Mouse (Mus musculus) forebrain, embryonic 13.5 days (tissue): ENCODE results near the gene Cd59a. TPM values are rescaled to one million over a fixed set of nuclear protein-coding genes. Genes with fewer than 3 reads are reported as not detected.
"Not testable (repeated sequence)": the region's sequence is repeated elsewhere in the genome, so short reads cannot be mapped to it uniquely, and the experiment has no call there.

Experiments
- ATAC-seq: fragments of 200-750 bp; cut with Nextera tagmentation; 2 replicates; pipeline ENCODE4 v1.8.0; 2017
- H3K27ac ChIP-seq: fragments of 300-500 bp; sonication (generic); 2 replicates; pipeline ENCODE4 v1.5.1; 2015; ENCODE audit warnings: inconsistent platforms, mild to moderate bottlenecking, moderate library complexity
- H3K27me3 ChIP-seq: fragments of 300-500 bp; sonication (generic); 2 replicates; pipeline ENCODE4 v1.6.1; 2015; ENCODE audit warnings: mild to moderate bottlenecking, inconsistent platforms
- H3K36me3 ChIP-seq: fragments of 300-500 bp; sonication (generic); 2 replicates; pipeline ENCODE4 v1.6.1; 2015; ENCODE audit warnings: mild to moderate bottlenecking, inconsistent platforms; ENCODE audit not compliant: poor library complexity, severe bottlenecking
- H3K4me1 ChIP-seq: fragments of 300-500 bp; sonication (generic); 2 replicates; pipeline ENCODE4 v1.6.1; 2015; ENCODE audit warnings: inconsistent platforms
- H3K4me2 ChIP-seq: fragments of 300-500 bp; sonication (generic); 2 replicates; pipeline ENCODE4 v1.6.1; 2015; ENCODE audit warnings: inconsistent platforms, mild to moderate bottlenecking, moderate library complexity
- H3K4me3 ChIP-seq: fragments of 300-500 bp; sonication (generic); 2 replicates; pipeline ENCODE4 v1.5.1; 2015; ENCODE audit warnings: mild to moderate bottlenecking, inconsistent platforms
- H3K9ac ChIP-seq: fragments of 300-500 bp; sonication (generic); 2 replicates; pipeline ENCODE4 v1.6.1; 2015; ENCODE audit warnings: mild to moderate bottlenecking, inconsistent platforms
- H3K9me3 ChIP-seq: fragments of 300-500 bp; sonication (generic); replicated peaks from 2 replicates; pipeline ENCODE4 v1.6.1; 2016; ENCODE audit warnings: inconsistent platforms
- WGBS: fragments of 180-500 bp; shearing (Covaris S2); methylation state at CpG from one replicate; pipeline ENCODE4 v1.1.7; 2015; 5-methylcytosine and 5-hydroxymethylcytosine counted together
- polyA plus RNA-seq: library from polyadenylated mRNA; unstranded; fragments of >200 nt; fragmentation: Nextera tagmentation; extraction: Ambion mirVana; gene quantifications from 2 replicates; pipeline ENCODE4 v1.2.1, GENCODE M21; 2015

Gene Cd59a
- polyA plus RNA-seq, 1 experiment from 2014 or later = 7.9 TPM

DNA sequence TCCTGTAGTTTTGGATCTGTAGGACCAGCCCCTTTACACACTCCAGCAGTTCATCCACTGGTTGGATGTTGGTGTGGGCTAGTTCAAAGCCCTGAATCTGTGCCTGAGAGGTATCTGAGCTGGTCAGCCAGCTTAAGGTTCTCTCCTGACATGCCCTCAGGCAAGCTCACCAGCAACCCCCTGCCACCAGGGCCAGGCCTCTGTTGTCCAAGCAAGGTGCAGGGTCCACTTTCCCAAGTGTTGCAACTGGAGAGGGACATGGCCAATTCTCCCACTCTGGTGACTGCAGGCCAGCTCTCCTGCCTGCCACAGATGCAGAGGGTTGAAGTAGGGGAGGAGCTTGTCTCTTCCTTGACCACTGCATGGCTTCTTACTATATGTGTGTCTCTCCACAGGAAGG, 11.6 kb upstream of the Cd59a start:
- not testable (repeated sequence) for H3K36me3 ChIP-seq, H3K4me3 ChIP-seq, H3K4me2 ChIP-seq, H3K9me3 ChIP-seq, H3K27me3 ChIP-seq, H3K4me1 ChIP-seq, ATAC-seq, H3K27ac ChIP-seq, H3K9ac ChIP-seq

DNA sequence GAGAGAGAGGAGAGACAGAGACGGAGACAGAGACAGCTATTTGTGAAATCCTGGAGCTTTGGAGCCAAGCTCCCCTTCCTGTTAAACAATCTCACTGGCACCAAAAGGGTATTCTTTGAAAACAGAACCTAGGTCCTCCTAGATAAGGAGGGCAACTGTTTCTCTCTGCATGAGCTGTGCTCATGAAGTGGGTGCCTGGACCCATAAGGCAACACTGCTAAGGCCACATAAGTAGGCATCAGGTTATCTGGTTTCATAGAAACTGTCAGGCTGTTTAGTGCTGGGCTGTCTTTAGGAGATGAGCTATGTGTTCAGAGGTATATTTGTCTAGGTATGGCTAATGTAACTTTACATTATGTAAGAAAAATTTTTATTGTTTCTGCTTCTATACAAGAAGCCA, 8.0 kb upstream of the Cd59a start:
- not testable (repeated sequence) for H3K4me3 ChIP-seq, H3K36me3 ChIP-seq, ATAC-seq, H3K9ac ChIP-seq, H3K9me3 ChIP-seq, H3K27ac ChIP-seq, H3K4me2 ChIP-seq, H3K27me3 ChIP-seq, H3K4me1 ChIP-seq
- WGBS = 100% methylated on average over 1 of the region's 1 CpGs

DNA sequence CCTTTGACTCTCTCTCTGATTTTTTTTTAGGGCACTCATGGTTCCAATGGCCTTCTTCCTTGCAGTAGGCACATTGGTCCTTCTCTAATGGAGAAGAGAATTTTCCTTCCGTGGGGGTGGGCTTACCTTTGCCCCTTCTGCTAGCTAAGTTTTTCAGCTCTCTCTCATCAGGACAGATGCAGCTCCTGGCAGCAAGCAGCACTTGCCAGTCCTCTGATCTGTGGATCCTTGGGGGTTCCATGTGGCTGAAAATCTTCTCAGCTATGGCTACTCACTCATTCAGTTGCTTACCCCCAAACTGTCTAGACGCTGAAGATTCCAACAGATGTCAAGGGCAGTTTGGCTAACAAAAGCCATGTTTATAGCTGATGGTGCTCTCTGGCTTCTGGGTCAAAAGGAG, 2.3 kb upstream of the Cd59a start:
- Histone ChIP-seq H3K36me3 (no peaks in the 10 kb centered on the region), H3K4me3 (no peak overlapping the region), H3K27me3 (no peaks in the 10 kb centered on the region), H3K27ac (no peak overlapping the region), H3K9me3 (no peaks in the 10 kb centered on the region), H3K4me1 (peaks cover 8% of the 10 kb centered on the region), H3K9ac (no peak overlapping the region), H3K4me2 (no peak overlapping the region)
- WGBS = 90% methylated on average over 2 of the region's 2 CpGs
- no peak for ATAC-seq

DNA sequence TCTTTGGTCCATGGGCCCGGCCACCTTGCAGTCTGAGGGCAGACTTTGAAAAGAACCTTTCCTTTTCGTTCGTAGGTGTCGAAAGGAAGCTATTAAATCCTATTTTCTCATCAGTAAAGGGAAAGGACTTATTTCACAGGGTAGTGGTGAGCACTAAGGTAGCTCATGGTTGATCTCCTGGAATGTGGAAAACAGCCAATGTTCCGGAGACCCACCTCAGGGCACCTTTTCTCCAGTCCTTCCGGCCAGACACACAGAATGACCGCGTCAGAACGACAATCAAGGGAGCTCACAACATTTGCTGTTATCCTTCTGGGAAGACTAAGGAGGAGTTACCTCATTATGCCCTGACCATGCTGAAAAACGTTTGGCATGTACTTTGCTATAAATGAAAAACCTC, 655 bp downstream of the Cd59a start:
- H3K27ac ChIP-seq = no peak overlapping the region
- peak overlapping the region; percentile 41 for H3K4me3 ChIP-seq
- ATAC-seq = no peak
- 39% methylated on average over 10 of the region's 10 CpGs for WGBS
- peak overlapping the region; percentile 58 for H3K9ac ChIP-seq
- peak overlapping the region; percentile 60 for H3K4me2 ChIP-seq
- no peaks in the 10 kb centered on the region for H3K36me3 ChIP-seq
- peaks cover 8% of the 10 kb centered on the region for H3K4me1 ChIP-seq
- no peaks in the 10 kb centered on the region for H3K9me3 ChIP-seq
- H3K27me3 ChIP-seq = no peaks in the 10 kb centered on the region

DNA sequence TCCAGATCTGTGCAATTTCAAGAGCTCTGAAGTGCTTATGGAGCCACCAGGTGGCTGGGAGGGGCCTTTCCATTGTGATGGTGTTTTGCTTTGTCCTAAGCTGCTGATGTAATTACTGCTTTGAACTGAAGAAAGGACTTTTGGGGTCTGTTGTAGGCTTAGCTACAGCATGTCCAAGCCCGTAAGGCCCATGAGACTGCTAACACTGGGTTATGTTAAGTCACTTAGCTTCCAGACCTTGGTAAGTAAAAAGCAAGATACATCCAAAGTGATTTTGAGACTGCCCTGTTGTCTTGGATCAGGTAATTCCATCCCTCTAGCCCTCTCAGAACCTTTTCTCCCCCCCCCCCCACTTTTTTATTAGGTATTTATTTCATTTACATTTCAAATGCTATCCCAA, 1.2 kb downstream of the Cd59a start:
- H3K27me3 ChIP-seq, H3K9me3 ChIP-seq, H3K4me3 ChIP-seq, H3K36me3 ChIP-seq, H3K9ac ChIP-seq, ATAC-seq, H3K27ac ChIP-seq, H3K4me2 ChIP-seq, H3K4me1 ChIP-seq: not testable (repeated sequence)
- 39% methylated on average over 1 of the region's 1 CpGs for WGBS

DNA sequence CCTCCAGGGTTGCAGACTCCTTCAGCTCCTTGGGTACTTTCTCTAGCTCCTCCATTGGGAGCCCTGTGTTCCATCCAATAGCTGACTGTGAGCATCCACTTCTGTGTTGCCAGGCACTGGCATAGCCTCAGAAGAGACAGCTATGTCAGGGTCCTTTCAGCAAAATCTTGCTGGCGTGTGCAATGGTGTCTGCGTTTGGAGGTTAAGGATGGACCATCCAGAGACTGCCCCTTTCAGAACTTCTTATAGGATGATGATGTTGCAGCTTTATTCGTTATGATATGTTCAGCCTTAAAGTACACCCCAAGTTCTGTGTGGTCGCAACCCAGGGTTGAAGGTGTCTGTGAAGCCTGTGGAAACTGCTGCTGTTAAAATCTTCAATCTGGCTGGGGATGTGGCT, 1.8 kb downstream of the Cd59a start:
- not testable (repeated sequence) for H3K4me1 ChIP-seq, H3K9ac ChIP-seq, H3K27ac ChIP-seq, H3K27me3 ChIP-seq, H3K4me3 ChIP-seq, H3K4me2 ChIP-seq, H3K9me3 ChIP-seq, H3K36me3 ChIP-seq, ATAC-seq
- 96% methylated on average over 4 of the region's 4 CpGs for WGBS

DNA sequence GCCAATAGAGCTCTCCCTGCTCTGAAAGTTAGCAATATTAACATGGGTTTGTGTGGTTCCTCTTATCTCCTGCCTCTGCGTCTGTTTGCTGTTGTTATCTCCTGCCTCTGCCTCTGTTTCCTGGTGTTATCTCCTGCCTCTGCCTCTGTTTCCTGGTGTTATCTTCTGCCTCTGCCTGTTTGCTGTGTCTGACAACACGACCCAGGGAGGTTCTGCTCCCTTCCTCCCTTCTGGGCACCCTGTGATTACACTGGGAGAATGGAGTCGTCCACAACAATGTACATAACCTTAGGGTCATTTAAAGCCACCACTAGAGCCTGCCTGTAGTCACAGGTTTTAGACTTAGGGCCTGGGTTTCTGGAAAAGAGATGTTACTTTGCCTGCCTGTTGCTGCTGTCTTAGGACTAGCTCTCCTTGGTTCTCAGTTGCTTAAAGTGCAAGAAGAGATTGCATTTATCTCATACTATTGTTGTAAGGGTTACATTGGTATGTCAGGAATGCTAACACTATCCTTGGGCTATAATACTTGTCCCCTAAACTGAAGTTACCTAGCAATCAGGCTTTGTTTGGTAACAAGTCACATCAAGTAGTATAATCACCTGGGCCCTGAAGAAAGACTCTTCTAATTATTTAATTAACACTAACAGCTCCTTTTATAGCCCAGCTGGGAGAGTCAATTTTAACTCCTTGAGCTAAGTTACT, 3.1 kb downstream of the Cd59a start:
- no peak for ATAC-seq
- no peak overlapping the region for H3K4me2 ChIP-seq
- no peak overlapping the region for H3K4me3 ChIP-seq
- H3K36me3 ChIP-seq = no peaks in the 10 kb centered on the region
- 44% methylated on average over 3 of the region's 3 CpGs for WGBS
- H3K27ac ChIP-seq = no peak overlapping the region
- peaks cover 8% of the 10 kb centered on the region for H3K4me1 ChIP-seq
- no peak overlapping the region for H3K9ac ChIP-seq
- H3K9me3 ChIP-seq = no peaks in the 10 kb centered on the region
- H3K27me3 ChIP-seq = no peaks in the 10 kb centered on the region

DNA sequence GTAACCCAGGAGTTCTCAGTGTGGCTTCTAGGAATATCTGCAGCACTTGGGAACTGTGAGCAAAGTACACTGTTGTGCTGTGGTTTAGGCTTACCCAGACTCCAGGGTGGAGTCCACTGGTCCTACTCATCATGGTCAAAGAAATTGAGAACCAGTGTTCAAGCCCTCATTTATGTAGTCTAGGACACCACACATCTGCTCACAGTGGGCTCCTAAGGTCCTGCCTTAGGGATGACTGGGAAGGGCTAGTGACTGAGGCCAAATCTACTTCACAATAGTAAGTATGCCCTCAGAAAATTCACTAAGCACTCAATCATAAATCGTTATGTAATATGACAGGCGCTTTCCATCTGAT, 3.6 kb downstream of the Cd59a start:
- H3K27ac ChIP-seq = no peak overlapping the region
- 94% methylated on average over 2 of the region's 2 CpGs for WGBS

DNA sequence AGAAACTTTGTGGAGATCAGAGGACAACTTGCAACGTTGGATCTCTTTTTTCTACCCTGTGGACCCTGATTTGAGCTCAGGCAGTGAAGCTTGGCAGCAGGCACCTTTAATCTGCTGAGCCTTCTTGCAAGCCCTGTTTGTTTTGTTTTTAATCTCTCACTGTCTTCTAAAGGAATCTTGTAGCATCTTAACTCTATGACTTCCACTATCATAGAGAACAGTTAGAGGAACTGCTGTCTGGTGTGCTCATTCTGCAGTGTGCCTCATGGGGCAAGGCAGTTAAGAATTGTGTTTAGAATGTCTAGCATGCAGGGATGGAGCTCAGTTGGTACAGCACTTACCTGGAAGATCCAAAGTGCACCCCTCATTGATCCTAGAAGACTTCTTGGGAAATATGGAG, 4.3 kb downstream of the Cd59a start:
- no peaks in the 10 kb centered on the region for H3K36me3 ChIP-seq
- no peak overlapping the region for H3K4me3 ChIP-seq
- no peaks in the 10 kb centered on the region for H3K27me3 ChIP-seq
- no peak for ATAC-seq
- H3K27ac ChIP-seq = no peak overlapping the region
- H3K9me3 ChIP-seq = no peaks in the 10 kb centered on the region
- 41% methylated on average over 1 of the region's 1 CpGs for WGBS
- peaks cover 8% of the 10 kb centered on the region for H3K4me1 ChIP-seq
- no peak overlapping the region for H3K9ac ChIP-seq
- H3K4me2 ChIP-seq = no peak overlapping the region

More for the DNA sequence above, 3.6 kb downstream of the Cd59a start:
- H3K9me3 ChIP-seq = no peaks in the 10 kb centered on the region
- H3K4me1 ChIP-seq = peaks cover 8% of the 10 kb centered on the region
- no peak overlapping the region for H3K9ac ChIP-seq
- no peaks in the 10 kb centered on the region for H3K27me3 ChIP-seq
- H3K4me3 ChIP-seq = no peak overlapping the region
- H3K36me3 ChIP-seq = no peaks in the 10 kb centered on the region
- ATAC-seq = no peak
- H3K4me2 ChIP-seq = no peak overlapping the region

DNA sequence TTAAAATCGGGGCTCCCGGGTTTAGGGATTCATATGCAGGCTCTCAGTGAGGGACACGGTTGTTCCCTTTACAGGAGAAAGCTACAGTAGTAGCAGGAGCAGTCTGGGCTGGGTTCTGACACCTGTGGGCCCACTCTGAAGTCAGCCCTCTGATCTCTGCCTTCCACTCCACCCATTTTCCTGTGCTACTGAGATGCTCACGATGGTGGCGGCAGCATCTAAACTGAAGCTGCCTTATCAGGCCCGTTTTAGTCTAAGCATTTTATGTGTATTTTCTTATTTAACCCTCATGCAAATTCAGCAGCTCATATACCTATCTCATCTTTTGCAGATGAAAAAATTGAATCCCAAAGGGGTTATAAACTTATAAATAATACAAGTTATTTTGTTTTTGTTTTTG, 9.2 kb downstream of the Cd59a start:
- Histone ChIP-seq H3K36me3 (no peaks in the 10 kb centered on the region), H3K9ac (no peak overlapping the region), H3K4me2 (no peak overlapping the region), H3K4me3 (no peak overlapping the region), H3K27ac (no peak overlapping the region), H3K27me3 (no peaks in the 10 kb centered on the region), H3K4me1 (no peaks in the 10 kb centered on the region), H3K9me3 (no peaks in the 10 kb centered on the region)
- ATAC-seq = no peak
- WGBS = 93% methylated on average over 6 of the region's 6 CpGs

DNA sequence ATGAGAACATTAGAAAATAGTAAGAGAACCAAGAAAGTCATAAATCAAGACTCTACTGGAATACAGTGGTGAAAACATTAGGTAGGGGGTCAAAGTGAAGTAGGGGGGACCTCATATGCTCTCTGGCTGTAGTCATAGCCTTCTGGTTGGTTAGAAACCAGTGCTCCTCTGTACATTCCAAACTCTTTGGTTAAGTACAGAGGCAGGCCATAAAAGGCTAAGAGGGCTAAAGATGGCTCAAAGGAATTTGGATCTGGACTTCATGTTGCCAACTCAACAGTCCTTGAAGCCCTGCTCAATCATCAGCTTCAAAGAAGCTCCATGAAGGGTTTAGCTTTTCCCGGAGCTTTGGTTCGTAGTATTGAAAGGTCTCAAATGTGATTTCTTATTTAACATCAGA, 13.4 kb downstream of the Cd59a start:
- H3K4me3 ChIP-seq, H3K27me3 ChIP-seq, H3K4me1 ChIP-seq, H3K9me3 ChIP-seq, H3K27ac ChIP-seq, H3K36me3 ChIP-seq, H3K9ac ChIP-seq, ATAC-seq, H3K4me2 ChIP-seq: not testable (repeated sequence)
- WGBS = 88% methylated on average over 2 of the region's 2 CpGs

DNA sequence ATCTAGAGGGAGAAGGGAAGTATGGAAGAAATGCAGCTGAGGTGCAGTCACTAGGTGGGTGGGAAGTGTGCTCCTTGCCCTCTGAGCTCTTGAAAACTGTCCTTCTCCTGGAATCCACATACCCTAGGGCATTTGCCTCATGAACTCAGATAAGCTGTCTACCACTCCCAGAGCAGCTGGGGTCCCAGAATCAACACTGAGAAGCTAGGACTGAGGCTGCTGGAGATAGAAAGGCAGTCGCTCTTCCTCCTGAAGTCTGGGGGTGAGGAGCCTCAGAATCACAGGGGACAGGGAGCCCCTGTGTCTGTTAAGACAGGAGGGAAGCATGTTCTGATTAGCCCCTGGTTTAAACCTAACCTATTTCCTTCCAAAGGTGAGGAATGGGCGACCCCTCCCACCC, 13.9 kb downstream of the Cd59a start:
- no peaks in the 10 kb centered on the region for H3K9me3 ChIP-seq
- no peak for ATAC-seq
- no peak overlapping the region for H3K4me3 ChIP-seq
- WGBS = 76% methylated on average over 2 of the region's 2 CpGs
- no peaks in the 10 kb centered on the region for H3K36me3 ChIP-seq
- H3K9ac ChIP-seq = no peak overlapping the region
- no peak overlapping the region for H3K27ac ChIP-seq
- no peaks in the 10 kb centered on the region for H3K27me3 ChIP-seq
- no peak overlapping the region for H3K4me2 ChIP-seq
- H3K4me1 ChIP-seq = no peaks in the 10 kb centered on the region

DNA sequence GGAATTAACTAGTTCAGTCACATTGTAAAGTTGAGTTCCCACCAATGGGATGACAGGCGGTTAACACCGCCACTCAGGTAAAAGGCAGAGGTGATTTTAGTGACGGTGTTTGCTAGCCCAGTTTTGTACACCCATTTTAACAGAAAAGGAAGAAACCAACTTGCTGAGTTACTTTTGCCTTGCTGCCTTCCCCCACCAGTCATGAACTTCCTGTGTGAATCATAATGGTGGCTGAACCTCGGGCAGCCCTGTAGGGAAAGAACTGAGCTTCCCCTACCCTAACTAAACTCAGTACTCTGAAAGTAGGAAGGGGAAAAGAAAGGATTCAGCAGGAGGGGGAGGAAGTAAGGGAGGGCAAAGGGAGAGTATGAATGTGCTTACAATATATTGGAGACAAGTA, 14.4 kb downstream of the Cd59a start:
- ATAC-seq = no peak
- Histone ChIP-seq H3K9ac (no peak overlapping the region), H3K9me3 (no peaks in the 10 kb centered on the region), H3K36me3 (no peaks in the 10 kb centered on the region), H3K4me1 (no peaks in the 10 kb centered on the region), H3K4me2 (no peak overlapping the region), H3K4me3 (no peak overlapping the region), H3K27ac (no peak overlapping the region), H3K27me3 (no peaks in the 10 kb centered on the region)
- 83% methylated on average over 4 of the region's 4 CpGs for WGBS
